8 mouse cellular contexts compared by ENCODE assay signal in the genomic region with DNA sequence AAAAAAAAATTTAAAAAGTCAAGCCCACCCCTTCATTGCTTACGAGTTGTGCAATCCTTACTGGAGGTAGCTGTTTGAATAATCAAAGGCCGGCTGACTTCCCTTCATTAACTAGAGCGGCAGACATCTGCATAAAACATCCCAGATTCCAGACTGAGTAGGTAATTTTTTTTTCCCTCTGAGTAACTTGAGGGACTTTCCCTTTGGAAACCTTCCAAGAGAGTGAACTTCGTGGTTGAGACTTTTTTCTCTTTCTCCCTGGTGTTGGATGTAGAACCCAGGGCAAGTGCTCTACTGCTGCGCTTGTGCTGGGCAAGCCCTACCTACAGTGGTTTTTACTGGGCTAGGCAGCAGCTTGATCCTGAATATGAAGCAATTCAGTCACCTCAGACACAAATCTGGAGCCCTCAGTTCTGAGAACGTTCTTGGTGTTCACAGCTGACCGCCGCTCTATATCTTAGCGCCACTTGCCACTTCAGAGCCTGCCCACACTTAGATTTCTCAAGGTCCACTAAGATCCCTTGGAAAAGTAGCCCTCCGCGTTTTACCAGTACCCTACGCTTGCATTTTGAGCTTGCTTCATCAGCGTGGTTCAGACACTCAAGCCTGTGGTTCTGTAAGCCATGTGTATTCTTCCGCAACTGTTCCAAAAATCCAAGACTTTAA.
A peak's percentile ranks its signal among the peaks of the same experiment; 100 is the strongest.
DNase-seq lines count a peak whose midpoint lies in the region; ATAC-seq and TF ChIP-seq lines count a peak whose summit lies in the region.

No protein-coding gene starts in this region.

- no peaks in the 10 kb centered on the region for H3K36me3 ChIP-seq in ES-E14 (ENCODE audit: control insufficient read depth, insufficient read depth, low read length, poor library complexity, severe bottlenecking)
- H3K36me3 ChIP-seq in limb, embryonic 15.5 days, result no peaks in the 10 kb centered on the region

- WGBS in limb, embryonic 15.5 days, result 23% methylated on average over 14 of the region's 14 CpGs

- H3K9ac ChIP-seq in ES-E14 (ENCODE audit: insufficient read depth, low read depth, low read length, poor library complexity, severe bottlenecking), result peak overlapping the region; percentile 21; the same call in 1 of the 2 replicates
- H3K9ac ChIP-seq in limb, embryonic 15.5 days, result no peak overlapping the region

- H3K4me2 ChIP-seq in limb, embryonic 15.5 days, result peak overlapping the region; percentile 19; the same call in 1 of the 2 replicates

- peak; percentile 52 for DNase-seq in cerebellum, adult 9-11 months
- no peak for DNase-seq in ES-E14 (ENCODE audit: low read depth, low spot score)
- DNase-seq in heart, adult 8-10 months (ENCODE audit: low spot score), result peak; percentile 82
- DNase-seq in right cerebral cortex, postnatal 36 days (ENCODE audit: low spot score in 2 of 2), result no peak
- DNase-seq in adrenal gland, adult 2 months, result no peak
- DNase-seq in ovary, postnatal 10 days (ENCODE audit: low spot score), result no peak

- in situ Hi-C loops in ES-E14 (cut with MboI; ENCODE audit: low sequenced_read_pairs in 2 of 2, unreplicated experiment in 2 of 2), result no loop called here

- ATAC-seq in cerebellum, adult (ENCODE audit: insufficient number of reproducible peaks, low FRiP score, low TSS enrichment), result no peak
- no peak for ATAC-seq in limb, embryonic 15.5 days (ENCODE audit: insufficient number of reproducible peaks, low FRiP score, low TSS enrichment, low read depth)

- peak overlapping the region; percentile 27; the same call in 1 of the 2 replicates for H3K27ac ChIP-seq in ES-E14 (ENCODE audit: insufficient read depth, low read depth, low read length, poor library complexity, severe bottlenecking)
- peak overlapping the region; percentile 86 for H3K27ac ChIP-seq in limb, embryonic 15.5 days

- H3K27me3 ChIP-seq in limb, embryonic 15.5 days, result no peaks in the 10 kb centered on the region

- H3K9me3 ChIP-seq in ES-E14 (ENCODE audit: control insufficient read depth, insufficient read depth, low read depth, low read length), result no peaks in the 10 kb centered on the region
- no peaks in the 10 kb centered on the region for H3K9me3 ChIP-seq in limb, embryonic 15.5 days

- peaks cover 6 to 27% of the 10 kb centered on the region in 2 experiments for H3K4me1 ChIP-seq in ES-E14 (ENCODE audit: control insufficient read depth in 2 of 2, insufficient read depth in 2 of 2, low read length in 2 of 2, poor library complexity in 1 of 2)
- H3K4me1 ChIP-seq in limb, embryonic 15.5 days, result peaks cover 34% of the 10 kb centered on the region

- H3K4me3 ChIP-seq in ES-E14 (ENCODE audit: insufficient read depth in 1 of 2, low read depth in 1 of 2, low read length in 2 of 2, poor library complexity in 1 of 2, severe bottlenecking in 1 of 2), result no peak overlapping the region
- H3K4me3 ChIP-seq in limb, embryonic 15.5 days, result no peak overlapping the region

TF ChIP-seq in ES-E14, 5 proteins besides CTCF, POLR2A, EP300 and RAD21:
- no peak for TF ChIP-seq MAFK (IDR thresholded peaks at IDR 0.05; ENCODE audit: insufficient read depth, low read depth, low read length)
- TF ChIP-seq ZNF384 (IDR thresholded peaks at IDR 0.05; ENCODE audit: low read depth, low read length), result no peak
- no peak for TF ChIP-seq ZC3H11A (IDR thresholded peaks at IDR 0.05; ENCODE audit: borderline replicate concordance, low read depth, low read length)
- TF ChIP-seq CHD2 (IDR thresholded peaks at IDR 0.05; ENCODE audit: low read depth, low read length), result no peak
- TF ChIP-seq HCFC1 (IDR thresholded peaks at IDR 0.05; ENCODE audit: borderline replicate concordance, insufficient read depth, low read length), result no peak
TF ChIP-seq in ES-E14: peak in this region for 0.

Comparison
In these comparisons a context has a peak if more than half of its experiments do, and no peak if none do; other contexts are left out.
1. DNase-seq: peak in cerebellum, adult 9-11 months (single experiment) and heart, adult 8-10 months (single experiment); none in ES-E14 (single experiment), right cerebral cortex, postnatal 36 days (0 of 2), adrenal gland, adult 2 months (single experiment) and ovary, postnatal 10 days (single experiment).